8 mouse cellular contexts compared by ENCODE assay signal in the genomic region with DNA sequence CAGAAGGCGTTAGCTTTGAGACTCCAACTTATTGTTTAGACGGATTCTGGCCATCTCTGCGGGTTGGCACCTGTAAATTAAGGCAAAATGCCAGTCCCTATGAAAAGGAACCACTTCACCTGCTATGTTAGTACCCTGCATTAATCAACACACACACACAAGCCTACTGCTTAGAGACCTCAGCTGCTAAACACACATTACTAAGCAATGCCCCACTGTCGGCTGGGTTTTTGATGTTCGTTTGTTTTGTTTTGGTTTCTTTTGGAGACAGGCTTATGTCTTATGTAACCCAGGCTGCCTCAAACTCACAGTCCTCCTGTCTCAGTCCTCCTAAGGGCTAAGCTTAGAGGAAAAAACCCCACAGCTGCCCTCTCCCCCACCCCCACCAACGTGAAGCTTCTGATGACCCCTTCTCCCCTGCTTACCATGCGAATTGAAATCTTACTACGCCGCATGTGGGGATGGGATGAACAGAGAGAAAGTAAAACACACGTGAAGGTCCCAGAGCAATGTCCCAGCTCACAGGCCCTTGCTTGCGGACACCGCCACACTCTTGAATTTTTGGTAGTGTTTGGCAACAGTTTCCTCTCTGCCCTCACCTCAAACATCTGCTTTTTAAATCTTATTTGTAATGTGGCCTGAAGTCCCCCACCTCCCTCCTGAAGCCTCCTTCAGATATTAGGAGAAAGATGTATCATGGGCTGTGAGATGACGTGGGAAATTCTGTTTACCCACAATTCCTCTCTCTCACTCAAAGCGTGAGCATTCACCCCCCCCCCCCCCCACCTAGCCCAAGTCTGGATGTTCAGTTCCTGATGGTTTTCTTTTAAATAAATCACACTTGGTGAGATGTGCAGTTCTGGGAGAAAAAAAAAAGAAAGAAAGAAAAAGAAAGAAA.
A peak's percentile ranks its signal among the peaks of the same experiment; 100 is the strongest.
DNase-seq lines count a peak whose midpoint lies in the region; ATAC-seq lines count a peak whose summit lies in the region.

No protein-coding gene starts in this region.

- intact Hi-C loops in left cerebral cortex, postnatal 25 days (cut with DNase I) = loop anchor here (2.0 kb wide), 1 partner anchor 38 kb away; no protein-coding TSS in a partner anchor

- no peak for ATAC-seq in heart, embryonic 16.5 days (replicated peaks; ENCODE audit: extremely low read depth, insufficient read depth, low FRiP score)
- peak; percentile 57 for ATAC-seq in activated CD4-positive, CD25-positive, alpha-beta regulatory T cell, adult 4 months
- ATAC-seq in hindbrain, embryonic 11.5 days (ENCODE audit: low FRiP score) = no peak
- ATAC-seq in midbrain, embryonic 12.5 days (ENCODE audit: low FRiP score, low read depth) = no peak

- no peak overlapping the region for H3K4me3 ChIP-seq in heart, embryonic 16.5 days (ENCODE audit: low read length)
- no peak overlapping the region for H3K4me3 ChIP-seq in hindbrain, embryonic 11.5 days (ENCODE audit: low read depth, low read length)
- no peak overlapping the region for H3K4me3 ChIP-seq in midbrain, embryonic 12.5 days

- no peaks in the 10 kb centered on the region for H3K27me3 ChIP-seq in heart, embryonic 16.5 days (ENCODE audit: control insufficient read depth, insufficient read depth, low read length)
- H3K27me3 ChIP-seq in hindbrain, embryonic 11.5 days (ENCODE audit: control insufficient read depth, insufficient read depth, low read length) = no peaks in the 10 kb centered on the region
- H3K27me3 ChIP-seq in midbrain, embryonic 12.5 days = no peaks in the 10 kb centered on the region

- H3K9me3 ChIP-seq in heart, embryonic 16.5 days (replicated peaks; ENCODE audit: control insufficient read depth, low read length) = no peaks in the 10 kb centered on the region
- no peaks in the 10 kb centered on the region for H3K9me3 ChIP-seq in hindbrain, embryonic 11.5 days (ENCODE audit: control insufficient read depth, low read length)
- H3K9me3 ChIP-seq in midbrain, embryonic 12.5 days = no peaks in the 10 kb centered on the region

- no peaks in the 10 kb centered on the region for H3K36me3 ChIP-seq in heart, embryonic 16.5 days (ENCODE audit: control insufficient read depth, insufficient read depth)
- H3K36me3 ChIP-seq in hindbrain, embryonic 11.5 days (ENCODE audit: control insufficient read depth, insufficient read depth, low read length) = no peaks in the 10 kb centered on the region
- no peaks in the 10 kb centered on the region for H3K36me3 ChIP-seq in midbrain, embryonic 12.5 days

- H3K27ac ChIP-seq in heart, embryonic 16.5 days (ENCODE audit: low read length) = peak overlapping the region; percentile 77
- H3K27ac ChIP-seq in hindbrain, embryonic 11.5 days (ENCODE audit: low read depth, low read length) = peak overlapping the region; percentile 72
- peak overlapping the region; percentile 83 for H3K27ac ChIP-seq in midbrain, embryonic 12.5 days (replicated peaks)

- no peak for DNase-seq in heart, adult 8-10 months (ENCODE audit: low spot score)
- DNase-seq in hindbrain, embryonic 11.5 days (ENCODE audit: low spot score) = no peak
- no peak for DNase-seq in left cerebral cortex, adult 8-10 months (ENCODE audit: low spot score in 2 of 2)
- DNase-seq in left cerebral cortex, postnatal 25 days (ENCODE audit: low spot score in 2 of 2) = no peak
- DNase-seq in kidney, adult 8-10 months = no peak

- peak overlapping the region; percentile 55 for H3K4me2 ChIP-seq in heart, embryonic 16.5 days (ENCODE audit: low read depth, low read length)
- H3K4me2 ChIP-seq in hindbrain, embryonic 11.5 days (replicated peaks; ENCODE audit: low read depth, low read length) = no peak overlapping the region
- H3K4me2 ChIP-seq in midbrain, embryonic 12.5 days (replicated peaks) = no peak overlapping the region

- 72% methylated on average over 14 of the region's 14 CpGs for WGBS in heart, embryonic 16.5 days
- WGBS in hindbrain, embryonic 11.5 days = 61% methylated on average over 14 of the region's 14 CpGs
- 69% methylated on average over 14 of the region's 14 CpGs for WGBS in midbrain, embryonic 12.5 days

- H3K4me1 ChIP-seq in heart, embryonic 16.5 days (ENCODE audit: control insufficient read depth, insufficient read depth, low read length) = peaks cover 26% of the 10 kb centered on the region
- peaks cover 5% of the 10 kb centered on the region; the same call in 1 of the 2 replicates for H3K4me1 ChIP-seq in hindbrain, embryonic 11.5 days (replicated peaks; ENCODE audit: control insufficient read depth, insufficient read depth, low read length)
- H3K4me1 ChIP-seq in midbrain, embryonic 12.5 days = peaks cover 37% of the 10 kb centered on the region

- no peak overlapping the region; the same call in 1 of the 2 replicates for H3K9ac ChIP-seq in heart, embryonic 16.5 days (ENCODE audit: low read length)
- no peak overlapping the region for H3K9ac ChIP-seq in hindbrain, embryonic 11.5 days (ENCODE audit: low read depth, low read length)
- no peak overlapping the region for H3K9ac ChIP-seq in midbrain, embryonic 12.5 days (replicated peaks)
